Mouse (Mus musculus) stomach, embryonic 14.5 days (tissue): ENCODE measurements around the gene Mrpl1. TPM values are rescaled to one million over a fixed set of nuclear protein-coding genes. Genes with fewer than 3 reads are reported as not detected.

ENCODE experiments used
- ATAC-seq: fragments of 200-750 bp; cut with Nextera tagmentation; 2 replicates; pipeline ENCODE4 v1.8.0; 2017; ENCODE audit warnings: low read depth, moderate TSS enrichment; ENCODE audit not compliant: insufficient number of reproducible peaks, insufficient read depth, low FRiP score
- H3K27ac ChIP-seq: fragments of 300-500 bp; sonication (generic); 2 replicates; pipeline ENCODE4 v1.5.1; 2014; ENCODE audit warnings: mild to moderate bottlenecking, low read length, moderate library complexity, mixed read lengths
- H3K27me3 ChIP-seq: fragments of 300-500 bp; sonication (generic); 2 replicates; pipeline ENCODE4 v1.6.1; 2014; ENCODE audit warnings: low read length, control low read depth, mixed read lengths; ENCODE audit not compliant: control insufficient read depth, insufficient read depth
- H3K36me3 ChIP-seq: fragments of 300-500 bp; sonication (generic); 2 replicates; pipeline ENCODE4 v1.6.1; 2014; ENCODE audit warnings: mild to moderate bottlenecking, control low read depth, low read length, moderate library complexity, mixed read lengths; ENCODE audit not compliant: control insufficient read depth, insufficient read depth
- H3K4me1 ChIP-seq: fragments of 300-500 bp; sonication (generic); 2 replicates; pipeline ENCODE4 v1.6.1; 2014; ENCODE audit warnings: low read length, control low read depth, mixed read lengths; ENCODE audit not compliant: control insufficient read depth, insufficient read depth
- H3K4me2 ChIP-seq: fragments of 300-500 bp; sonication (generic); replicated peaks from 2 replicates; pipeline ENCODE4 v1.6.1; 2014; ENCODE audit warnings: low read depth, low read length, control low read depth
- H3K4me3 ChIP-seq: fragments of 300-500 bp; sonication (generic); 2 replicates; pipeline ENCODE4 v1.5.1; 2014; ENCODE audit warnings: low read depth, low read length, control low read depth
- H3K9ac ChIP-seq: fragments of 300-500 bp; sonication (generic); replicated peaks from 2 replicates; pipeline ENCODE4 v1.6.1; 2014; ENCODE audit warnings: low read depth, mild to moderate bottlenecking, control low read depth, low read length, moderate library complexity, mixed read lengths
- H3K9me3 ChIP-seq: fragments of 300-500 bp; sonication (generic); 2 replicates; pipeline ENCODE4 v1.6.1; 2016; ENCODE audit warnings: low read depth, low read length, control low read depth; ENCODE audit not compliant: control insufficient read depth
- WGBS: fragments of 180-500 bp; shearing (Covaris S2); extraction: QIAGEN DNeasy Blood & Tissue Kit; methylation state at CpG from one replicate; pipeline ENCODE4 v1.1.7; 2014; 5-methylcytosine and 5-hydroxymethylcytosine counted together
- polyA plus RNA-seq: library from polyadenylated mRNA; unstranded; fragments of >200 nt; fragmentation: Nextera tagmentation; extraction: Ambion mirVana; gene quantifications from 2 replicates; pipeline ENCODE4 v1.2.1, GENCODE M21; 2014

Mrpl1 gene
- polyA plus RNA-seq, 1 experiment from 2014 or later, result 21.2 TPM

- H3K9ac ChIP-seq, result no peak overlapping the region
- 0 out of 2 replicates have a peak, but pooled peaks cover 8% of the 10 kb centered on the region for H3K4me1 ChIP-seq
- no peaks in the 10 kb centered on the region for H3K27me3 ChIP-seq
- no peaks in the 10 kb centered on the region for H3K36me3 ChIP-seq
- no peak overlapping the region for H3K4me3 ChIP-seq
- no peak overlapping the region for H3K27ac ChIP-seq
- peaks cover 3% of the 10 kb centered on the region; the same call in 1 of the 2 replicates for H3K9me3 ChIP-seq
- H3K4me2 ChIP-seq, result no peak overlapping the region
- 83% methylated on average over 2 of the region's 2 CpGs for WGBS
- no peak for ATAC-seq
Observed at GRCm38 (mm10) chr5:96166761-96167160, 42.5 kb upstream of the Mrpl1 start.

- Histone ChIP-seq H3K4me2 (no peak overlapping the region), H3K4me1 (no peaks in the 10 kb centered on the region), H3K27ac (no peak overlapping the region), H3K27me3 (no peaks in the 10 kb centered on the region), H3K9me3 (peaks cover 3% of the 10 kb centered on the region; the same call in 1 of the 2 replicates), H3K36me3 (no peaks in the 10 kb centered on the region), H3K9ac (no peak overlapping the region), H3K4me3 (no peak overlapping the region)
- 73% methylated on average over 3 of the region's 3 CpGs for WGBS
- ATAC-seq, result no peak
Observed at GRCm38 (mm10) chr5:96170443-96170842, 38.9 kb upstream of the Mrpl1 start.

- Histone ChIP-seq H3K4me2 (no peak overlapping the region), H3K4me3 (no peak overlapping the region), H3K9ac (no peak overlapping the region), H3K27me3 (no peaks in the 10 kb centered on the region), H3K9me3 (peaks cover 1% of the 10 kb centered on the region; the same call in 1 of the 2 replicates), H3K27ac (no peak overlapping the region), H3K4me1 (no peaks in the 10 kb centered on the region), H3K36me3 (no peaks in the 10 kb centered on the region)
- ATAC-seq, result no peak
- WGBS, result 88% methylated on average over 4 of the region's 4 CpGs
Observed at GRCm38 (mm10) chr5:96171765-96172164, 37.5 kb upstream of the Mrpl1 start.

- Histone ChIP-seq H3K4me2 (no peak overlapping the region), H3K27me3 (no peaks in the 10 kb centered on the region), H3K9ac (no peak overlapping the region), H3K27ac (no peak overlapping the region), H3K9me3 (no peaks in the 10 kb centered on the region), H3K36me3 (no peaks in the 10 kb centered on the region), H3K4me1 (no peaks in the 10 kb centered on the region), H3K4me3 (no peak overlapping the region)
- ATAC-seq, result no peak
- WGBS, result 59% methylated on average over 9 of the region's 9 CpGs
Observed at GRCm38 (mm10) chr5:96176121-96176520, 33.2 kb upstream of the Mrpl1 start.

GRCm38 (mm10) chr5:96176879-96177358 lies 32.4 kb upstream of the Mrpl1 start:
- Histone ChIP-seq H3K9ac (no peak overlapping the region), H3K27me3 (no peaks in the 10 kb centered on the region), H3K9me3 (no peaks in the 10 kb centered on the region), H3K4me3 (no peak overlapping the region), H3K4me1 (no peaks in the 10 kb centered on the region), H3K4me2 (no peak overlapping the region), H3K27ac (no peak overlapping the region), H3K36me3 (no peaks in the 10 kb centered on the region)
- no peak for ATAC-seq
- 67% methylated on average over 11 of the region's 11 CpGs for WGBS

- no peaks in the 10 kb centered on the region for H3K36me3 ChIP-seq
- H3K4me3 ChIP-seq, result no peak overlapping the region
- no peak overlapping the region for H3K9ac ChIP-seq
- no peak overlapping the region for H3K4me2 ChIP-seq
- H3K9me3 ChIP-seq, result no peaks in the 10 kb centered on the region
- WGBS, result 63% methylated on average over 2 of the region's 2 CpGs
- no peaks in the 10 kb centered on the region for H3K4me1 ChIP-seq
- no peaks in the 10 kb centered on the region for H3K27me3 ChIP-seq
- no peak for ATAC-seq
- H3K27ac ChIP-seq, result no peak overlapping the region
Observed at GRCm38 (mm10) chr5:96183211-96183610, 26.1 kb upstream of the Mrpl1 start.

GRCm38 (mm10) chr5:96183987-96184386 lies 25.3 kb upstream of the Mrpl1 start:
- Histone ChIP-seq H3K36me3 (no peaks in the 10 kb centered on the region), H3K4me3 (no peak overlapping the region), H3K27me3 (no peaks in the 10 kb centered on the region), H3K4me1 (no peaks in the 10 kb centered on the region), H3K27ac (no peak overlapping the region), H3K9me3 (no peaks in the 10 kb centered on the region), H3K4me2 (no peak overlapping the region), H3K9ac (no peak overlapping the region)
- no peak for ATAC-seq
- 44% methylated on average over 2 of the region's 2 CpGs for WGBS

- Histone ChIP-seq H3K27ac (no peak overlapping the region), H3K36me3 (no peaks in the 10 kb centered on the region), H3K27me3 (no peaks in the 10 kb centered on the region), H3K4me2 (no peak overlapping the region), H3K4me1 (no peaks in the 10 kb centered on the region), H3K9ac (no peak overlapping the region), H3K4me3 (no peak overlapping the region), H3K9me3 (no peaks in the 10 kb centered on the region)
- 95% methylated on average over 1 of the region's 1 CpGs for WGBS
- no peak for ATAC-seq
Observed at GRCm38 (mm10) chr5:96189761-96190160, 19.5 kb upstream of the Mrpl1 start.

GRCm38 (mm10) chr5:96191251-96191650 lies 18.0 kb upstream of the Mrpl1 start:
- Histone ChIP-seq H3K9me3 (no peaks in the 10 kb centered on the region), H3K4me3 (no peak overlapping the region), H3K9ac (no peak overlapping the region), H3K4me1 (no peaks in the 10 kb centered on the region), H3K36me3 (no peaks in the 10 kb centered on the region), H3K4me2 (no peak overlapping the region), H3K27me3 (no peaks in the 10 kb centered on the region), H3K27ac (no peak overlapping the region)
- ATAC-seq, result no peak
- WGBS, result 58% methylated on average over 4 of the region's 4 CpGs
